Mouse (Mus musculus): ENCODE results near the gene Gm17581. TPM values are rescaled to one million over a fixed set of nuclear protein-coding genes. Genes with fewer than 3 reads are reported as not detected.
"Not testable (repeated sequence)": the region's sequence is repeated elsewhere in the genome, so short reads cannot be mapped to it uniquely, and the experiment has no call there.

Gm17581 gene
- not detected in 2 replicates for polyA plus RNA-seq (2016; fragmentation: Nextera tagmentation; extraction: Ambion mirVana)

DNA sequence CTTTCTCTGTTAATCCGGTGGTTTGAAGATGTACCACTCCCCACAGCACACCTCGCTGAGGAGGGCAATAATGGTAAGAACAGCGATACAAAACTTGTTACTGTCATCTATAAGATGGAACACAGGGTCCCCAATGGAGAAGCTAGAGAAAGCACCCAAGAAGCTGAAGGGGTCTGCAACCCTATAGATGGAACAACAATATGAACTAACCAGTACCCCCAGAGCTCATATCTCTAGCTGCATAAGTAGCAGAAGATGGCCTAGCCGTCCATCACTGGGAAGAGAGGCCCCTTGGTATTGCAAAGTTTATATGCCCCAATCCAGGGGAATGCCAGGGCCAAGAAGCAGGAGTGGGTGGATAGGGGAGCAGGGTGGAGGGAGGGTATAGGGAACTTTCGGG is at the start of gene Gm17581:
Gm17581 (minus strand) TSS at position 101 of the 400 bp plus-strand sequence.
- H3K4me1 ChIP-seq; H3K4me3 ChIP-seq; H3K27ac ChIP-seq (replicated peaks); H3K9me3 ChIP-seq; DNase-seq (ENCODE audit: low spot score); H3K36me3 ChIP-seq (replicated peaks); H3K27me3 ChIP-seq (replicated peaks; ENCODE audit: low read depth, poor library complexity, severe bottlenecking): not testable (repeated sequence)
- WGBS = 85% methylated on average over 5 of the region's 5 CpGs

DNA sequence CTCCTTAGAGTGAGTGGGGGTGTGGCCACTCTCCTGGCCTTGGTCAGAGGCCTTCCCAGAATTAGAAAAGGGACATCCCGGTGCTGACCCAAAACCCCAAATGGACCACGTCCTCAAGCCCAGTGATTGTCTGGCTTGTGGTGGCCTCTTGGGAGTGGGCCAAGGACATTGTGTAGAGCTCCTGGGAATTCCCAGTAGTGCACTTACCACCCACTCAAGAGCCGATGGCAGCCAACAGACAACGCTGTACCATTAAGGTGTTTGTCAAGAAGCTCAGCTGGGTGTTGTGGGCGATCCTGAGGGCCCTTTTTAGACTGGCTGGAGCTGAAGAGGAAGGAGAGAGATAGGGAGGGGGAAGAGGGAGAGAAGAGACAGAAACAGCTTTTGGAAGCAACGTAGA is 48.9 kb upstream of the Gm17581 start:
- H3K36me3 ChIP-seq (replicated peaks) = no peaks in the 10 kb centered on the region
- H3K4me1 ChIP-seq = no peaks in the 10 kb centered on the region
- no peaks in the 10 kb centered on the region for H3K27me3 ChIP-seq (replicated peaks; ENCODE audit: low read depth, poor library complexity, severe bottlenecking)
- WGBS = 82% methylated on average over 6 of the region's 6 CpGs
- no peak overlapping the region for H3K4me3 ChIP-seq
- no peak for DNase-seq (ENCODE audit: low spot score)
- H3K9me3 ChIP-seq = no peaks in the 10 kb centered on the region
- H3K27ac ChIP-seq (replicated peaks) = no peak overlapping the region

DNA sequence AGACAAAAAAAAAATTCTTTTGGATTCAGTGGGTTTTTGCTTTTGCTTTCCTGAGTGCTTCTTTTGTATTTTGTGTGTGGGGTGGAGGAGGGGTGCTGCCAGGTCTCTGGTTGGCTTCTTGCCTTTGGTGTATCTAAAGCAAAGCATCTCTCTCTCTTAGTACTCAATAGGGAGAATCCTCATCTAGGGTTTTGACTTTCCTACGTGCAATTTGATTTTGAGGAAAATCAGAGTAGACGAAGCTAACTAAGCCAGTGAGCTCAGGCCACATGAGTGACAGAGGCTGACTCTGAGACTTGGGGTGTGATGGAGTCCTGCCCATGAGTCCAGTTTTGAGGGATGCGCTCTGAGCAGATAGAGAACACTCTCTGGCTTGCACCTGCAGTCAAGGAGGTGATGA is 43.8 kb upstream of the Gm17581 start:
- Histone ChIP-seq H3K9me3 (no peaks in the 10 kb centered on the region), H3K27me3 (replicated peaks; ENCODE audit: low read depth, poor library complexity, severe bottlenecking) (peaks cover 42% of the 10 kb centered on the region), H3K27ac (replicated peaks) (no peak overlapping the region), H3K36me3 (replicated peaks) (no peaks in the 10 kb centered on the region), H3K4me1 (peaks cover 9% of the 10 kb centered on the region), H3K4me3 (no peak overlapping the region)
- 88% methylated on average over 3 of the region's 3 CpGs for WGBS
- no peak for DNase-seq (ENCODE audit: low spot score)

DNA sequence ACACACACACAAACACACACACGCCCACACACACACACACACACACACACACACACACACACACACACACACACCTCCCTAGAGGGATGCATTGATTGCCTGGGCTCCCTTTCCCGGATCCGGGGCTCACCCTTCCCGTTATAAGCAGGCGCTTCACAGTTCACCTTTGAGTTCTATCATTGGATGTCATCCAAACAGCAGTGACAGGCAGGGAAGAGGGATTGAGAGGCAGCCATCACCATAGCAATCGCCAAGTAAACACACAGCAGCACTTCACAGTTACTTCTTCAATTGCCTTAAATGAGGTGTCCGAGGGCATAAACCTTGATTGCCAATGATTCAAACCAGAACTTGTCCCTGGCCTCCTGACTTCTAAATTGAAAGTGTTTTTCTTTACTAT is 43.4 kb upstream of the Gm17581 start:
- no peak overlapping the region for H3K4me3 ChIP-seq
- 68% methylated on average over 7 of the region's 7 CpGs for WGBS
- DNase-seq (ENCODE audit: low spot score) = no peak
- H3K36me3 ChIP-seq (replicated peaks) = no peaks in the 10 kb centered on the region
- H3K27ac ChIP-seq (replicated peaks) = no peak overlapping the region
- H3K9me3 ChIP-seq = no peaks in the 10 kb centered on the region
- peaks cover 46% of the 10 kb centered on the region for H3K27me3 ChIP-seq (replicated peaks; ENCODE audit: low read depth, poor library complexity, severe bottlenecking)
- H3K4me1 ChIP-seq = peaks cover 9% of the 10 kb centered on the region

DNA sequence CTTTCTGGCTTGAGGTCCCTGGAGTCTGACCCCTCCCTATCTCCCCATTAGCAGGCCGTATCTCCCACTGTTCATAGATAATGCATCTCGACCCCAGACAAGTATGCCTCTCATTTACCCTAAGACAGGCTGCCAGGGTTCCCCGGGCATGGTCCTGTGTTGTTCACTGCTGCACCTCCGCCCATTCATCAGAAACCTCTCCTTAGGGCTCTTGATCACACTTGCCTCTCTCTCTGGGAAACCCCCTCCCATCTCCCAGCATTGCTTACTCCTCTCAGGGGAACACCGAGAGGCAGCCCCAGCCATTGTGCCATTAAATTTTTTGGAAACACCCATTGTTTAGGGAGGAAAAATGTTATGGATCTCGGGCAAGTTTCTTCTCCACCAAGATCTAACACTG is 42.3 kb upstream of the Gm17581 start:
- H3K4me1 ChIP-seq = peaks cover 9% of the 10 kb centered on the region
- H3K27me3 ChIP-seq (replicated peaks; ENCODE audit: low read depth, poor library complexity, severe bottlenecking) = peaks cover 57% of the 10 kb centered on the region
- no peaks in the 10 kb centered on the region for H3K36me3 ChIP-seq (replicated peaks)
- H3K4me3 ChIP-seq = no peak overlapping the region
- H3K27ac ChIP-seq (replicated peaks) = no peak overlapping the region
- WGBS = 76% methylated on average over 6 of the region's 6 CpGs
- no peak for DNase-seq (ENCODE audit: low spot score)
- H3K9me3 ChIP-seq = no peaks in the 10 kb centered on the region

DNA sequence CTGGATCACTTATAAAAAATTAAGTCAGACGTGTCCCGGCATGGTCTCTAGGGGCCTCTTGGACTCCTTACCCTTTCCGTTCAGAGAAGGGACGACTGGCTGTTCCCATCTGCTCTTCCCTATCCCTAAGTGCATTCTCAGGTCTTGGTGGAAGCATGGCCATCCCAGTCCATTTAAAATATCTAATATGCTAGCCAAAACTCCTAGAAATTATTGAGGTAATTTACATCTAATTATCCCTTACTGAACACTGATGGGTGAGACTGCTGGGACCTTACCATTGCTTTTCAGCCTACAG is 42.0 kb upstream of the Gm17581 start:
- no peak for DNase-seq (ENCODE audit: low spot score)
- no peaks in the 10 kb centered on the region for H3K36me3 ChIP-seq (replicated peaks)
- H3K4me1 ChIP-seq = peaks cover 9% of the 10 kb centered on the region
- H3K4me3 ChIP-seq = no peak overlapping the region
- H3K9me3 ChIP-seq = no peaks in the 10 kb centered on the region
- no peak overlapping the region for H3K27ac ChIP-seq (replicated peaks)
- 84% methylated on average over 4 of the region's 4 CpGs for WGBS
- H3K27me3 ChIP-seq (replicated peaks; ENCODE audit: low read depth, poor library complexity, severe bottlenecking) = peaks cover 61% of the 10 kb centered on the region

DNA sequence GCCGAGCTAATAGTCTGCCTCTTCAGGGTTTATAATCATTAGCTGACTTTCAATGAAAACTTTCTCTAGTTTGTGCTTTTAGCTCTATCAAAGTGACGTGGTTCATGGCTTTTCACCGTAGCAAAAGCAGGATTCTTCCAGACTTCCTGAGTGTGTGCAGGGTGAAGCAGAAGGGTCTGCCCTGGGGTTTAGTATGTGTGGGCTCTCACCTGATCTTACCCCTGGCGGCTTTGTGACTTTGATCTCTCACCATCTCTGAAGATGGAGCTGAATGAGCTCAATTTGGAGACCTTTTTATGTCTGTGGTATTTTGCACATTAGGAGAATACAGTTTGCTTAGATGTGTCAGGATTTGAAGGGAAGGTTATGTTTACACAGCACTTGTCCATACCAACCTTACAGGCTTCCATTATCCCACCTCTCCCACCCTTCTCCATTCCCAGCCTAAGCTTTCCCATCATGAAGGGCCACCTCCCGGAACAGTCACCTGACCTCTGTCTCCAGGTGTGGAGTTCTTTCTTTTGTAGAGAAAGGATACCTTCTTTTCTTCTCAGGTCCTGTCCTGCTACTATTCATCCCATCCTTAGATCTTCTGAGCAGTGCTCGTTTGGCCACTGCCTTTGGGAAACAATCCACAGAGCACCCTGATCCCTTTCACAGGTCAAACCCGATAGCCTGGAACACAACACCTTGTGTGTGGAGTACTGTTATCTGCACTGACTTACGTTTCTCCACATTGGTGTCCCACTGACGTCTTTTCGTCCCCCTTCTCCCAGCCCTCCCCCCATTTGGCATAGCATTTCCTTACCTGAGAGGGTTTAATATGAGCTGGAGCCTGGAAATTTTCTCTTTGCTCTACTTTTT is 41.4 kb upstream of the Gm17581 start:
- Histone ChIP-seq H3K27me3 (replicated peaks; ENCODE audit: low read depth, poor library complexity, severe bottlenecking) (peaks cover 63% of the 10 kb centered on the region), H3K4me3 (no peak overlapping the region), H3K9me3 (no peaks in the 10 kb centered on the region), H3K27ac (replicated peaks) (no peak overlapping the region), H3K4me1 (peaks cover 9% of the 10 kb centered on the region), H3K36me3 (replicated peaks) (no peaks in the 10 kb centered on the region)
- DNase-seq (ENCODE audit: low spot score) = no peak
- 70% methylated on average over 10 of the region's 10 CpGs for WGBS

DNA sequence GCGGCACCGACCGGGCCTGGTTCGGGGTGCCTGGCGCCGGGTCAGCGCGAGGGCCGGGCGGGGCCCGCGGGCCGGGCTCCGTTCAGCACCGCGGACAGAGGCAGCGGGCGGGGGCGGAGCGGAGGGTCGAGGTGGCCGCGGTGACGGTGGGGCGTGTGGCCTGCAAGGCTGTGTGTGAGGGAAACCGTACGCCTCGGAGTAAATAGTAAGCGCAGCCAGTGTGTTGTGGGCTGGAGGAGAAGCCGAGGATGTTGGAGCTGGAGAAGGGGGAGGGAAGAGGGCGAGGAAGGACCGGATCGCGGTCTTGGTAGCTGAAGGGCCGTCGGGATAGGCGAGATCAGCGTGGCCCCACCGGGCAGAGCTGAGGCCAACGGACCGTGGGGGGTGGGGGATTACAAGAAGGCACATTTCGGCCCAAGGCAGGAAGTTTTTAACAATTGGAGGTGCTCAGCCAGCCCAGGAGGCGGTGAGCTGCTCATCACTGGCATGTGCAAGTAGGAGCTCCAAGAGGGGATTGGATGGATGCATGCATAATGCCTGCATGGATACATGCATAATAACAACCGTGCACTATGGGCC is 40.1 kb upstream of the Gm17581 start:
- WGBS = 1% methylated on average over 44 of the region's 44 CpGs
- Histone ChIP-seq H3K36me3 (replicated peaks) (no peaks in the 10 kb centered on the region), H3K4me3 (peak overlapping the region; percentile 68), H3K27ac (replicated peaks) (0 out of 2 replicates have a peak overlapping the region, but pooled peaks have one; percentile 24), H3K27me3 (replicated peaks; ENCODE audit: low read depth, poor library complexity, severe bottlenecking) (peaks cover 63% of the 10 kb centered on the region), H3K4me1 (peaks cover 9% of the 10 kb centered on the region), H3K9me3 (no peaks in the 10 kb centered on the region)
- DNase-seq (ENCODE audit: low spot score) = peak; percentile 87

DNA sequence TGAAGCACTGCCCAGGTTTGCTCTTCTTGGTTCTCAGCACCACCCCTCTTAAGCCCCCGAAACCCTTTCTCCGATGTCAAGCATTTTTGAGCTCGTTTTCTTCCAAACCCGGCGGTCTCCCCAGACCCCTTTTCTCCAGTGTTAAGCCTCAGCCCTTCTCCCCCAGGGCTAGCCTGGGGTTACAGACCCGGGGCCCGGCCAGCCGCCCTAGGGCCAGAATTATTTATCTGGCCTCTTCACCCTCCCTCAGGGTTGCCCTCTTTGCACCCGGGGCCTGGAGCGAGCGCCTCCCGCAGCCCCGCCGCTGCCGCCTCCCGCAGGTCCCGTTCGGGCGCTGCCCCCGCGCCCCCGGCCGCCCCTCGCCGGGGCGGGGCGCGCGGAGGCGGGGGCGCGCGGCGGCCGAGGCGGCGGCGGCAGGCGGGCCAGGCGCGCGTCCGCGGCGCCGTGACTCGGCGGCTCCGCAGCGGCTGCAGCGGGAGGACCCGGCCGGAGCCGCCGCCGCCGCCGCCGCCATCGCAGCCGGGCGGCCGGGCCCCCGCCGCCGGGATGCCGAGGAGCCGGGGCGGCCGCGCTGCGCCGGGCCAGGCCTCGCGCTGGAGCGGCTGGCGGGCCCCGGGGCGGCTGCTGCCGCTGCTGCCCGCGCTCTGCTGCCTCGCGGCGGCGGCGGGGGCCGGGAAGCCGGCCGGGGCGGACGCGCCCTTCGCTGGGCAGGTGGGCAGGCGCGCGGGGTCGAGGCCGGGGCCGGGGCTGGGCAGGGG is 39.4 kb upstream of the Gm17581 start, which contains the start of gene Mmp24:
Mmp24 (plus strand) TSS at position 416 of the 758 bp plus-strand sequence.
- Histone ChIP-seq H3K27me3 (replicated peaks; ENCODE audit: low read depth, poor library complexity, severe bottlenecking) (peaks cover 63% of the 10 kb centered on the region), H3K36me3 (replicated peaks) (no peaks in the 10 kb centered on the region), H3K9me3 (no peaks in the 10 kb centered on the region), H3K4me1 (peaks cover 9% of the 10 kb centered on the region), H3K4me3 (peak within 1 kb of the TSS; percentile 68), H3K27ac (replicated peaks) (0 out of 2 replicates have a peak within 1 kb of the TSS, but pooled peaks have one; percentile 24)
- WGBS = 11% methylated on average over 100 of the region's 100 CpGs
- no peak for DNase-seq (ENCODE audit: low spot score)

DNA sequence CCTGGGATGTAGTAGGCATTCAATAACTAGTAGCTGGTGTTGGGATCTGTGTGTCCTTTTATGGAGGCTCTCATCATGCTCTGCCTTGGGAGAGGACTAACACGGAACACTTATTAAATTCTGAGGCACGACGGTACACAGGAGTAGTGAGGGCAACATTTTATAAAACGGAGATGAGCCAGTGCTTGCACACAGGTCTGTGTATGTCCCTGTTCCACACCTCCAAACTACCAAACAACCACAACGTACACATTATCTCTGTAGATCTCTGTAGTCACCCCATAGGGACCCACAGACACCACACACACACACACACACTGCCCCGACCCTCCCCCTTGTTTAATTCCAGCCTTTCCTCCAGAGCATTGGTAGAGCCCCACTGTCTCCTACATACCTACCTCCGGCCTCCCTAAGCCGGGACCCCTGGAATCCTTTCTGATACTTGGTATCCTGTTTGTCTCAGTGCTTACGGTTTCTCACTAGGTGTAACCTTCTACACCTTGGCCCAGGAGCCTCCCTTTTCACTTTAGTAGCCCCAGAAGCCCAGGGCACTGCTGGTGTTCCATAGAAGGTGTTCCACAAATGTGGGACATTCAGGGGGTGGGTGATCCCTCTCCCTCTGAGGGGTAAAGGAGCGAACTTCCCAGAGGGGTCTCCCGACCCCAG is 38.7 kb upstream of the Gm17581 start:
- peak overlapping the region; percentile 68 for H3K4me3 ChIP-seq
- 59% methylated on average over 11 of the region's 11 CpGs for WGBS
- no peaks in the 10 kb centered on the region for H3K36me3 ChIP-seq (replicated peaks)

DNA sequence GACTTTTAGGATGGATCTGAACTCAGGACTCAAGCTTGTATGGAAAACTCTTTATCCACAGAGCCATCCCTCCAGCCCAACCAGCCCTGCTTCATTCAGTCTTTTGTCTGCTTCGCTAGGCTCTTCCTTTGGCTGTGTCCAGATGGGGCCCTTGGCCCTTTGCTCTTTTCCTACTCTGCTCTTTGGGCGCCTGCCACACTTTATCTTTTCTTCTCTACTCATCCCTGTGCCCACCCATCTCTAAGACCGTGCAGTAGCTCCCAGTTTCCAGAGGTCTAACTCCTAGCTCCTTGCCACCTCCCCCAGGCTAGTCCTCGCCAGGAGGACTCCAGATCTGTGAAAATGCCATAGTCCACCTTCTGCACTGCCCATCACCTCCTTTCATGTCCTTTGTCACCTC is 38.0 kb upstream of the Gm17581 start:
- H3K27ac ChIP-seq (replicated peaks) = no peak overlapping the region
- WGBS = 71% methylated on average over 4 of the region's 4 CpGs
- H3K4me1 ChIP-seq = peaks cover 9% of the 10 kb centered on the region
- H3K4me3 ChIP-seq = no peak overlapping the region
- H3K36me3 ChIP-seq (replicated peaks) = no peaks in the 10 kb centered on the region
- DNase-seq (ENCODE audit: low spot score) = no peak
- peaks cover 60% of the 10 kb centered on the region for H3K27me3 ChIP-seq (replicated peaks; ENCODE audit: low read depth, poor library complexity, severe bottlenecking)
- no peaks in the 10 kb centered on the region for H3K9me3 ChIP-seq

More for the DNA sequence above, 38.7 kb upstream of the Gm17581 start:
- H3K4me1 ChIP-seq = peaks cover 9% of the 10 kb centered on the region
- no peaks in the 10 kb centered on the region for H3K9me3 ChIP-seq
- no peak overlapping the region for H3K27ac ChIP-seq (replicated peaks)
- DNase-seq (ENCODE audit: low spot score) = no peak
- H3K27me3 ChIP-seq (replicated peaks; ENCODE audit: low read depth, poor library complexity, severe bottlenecking) = peaks cover 63% of the 10 kb centered on the region

DNA sequence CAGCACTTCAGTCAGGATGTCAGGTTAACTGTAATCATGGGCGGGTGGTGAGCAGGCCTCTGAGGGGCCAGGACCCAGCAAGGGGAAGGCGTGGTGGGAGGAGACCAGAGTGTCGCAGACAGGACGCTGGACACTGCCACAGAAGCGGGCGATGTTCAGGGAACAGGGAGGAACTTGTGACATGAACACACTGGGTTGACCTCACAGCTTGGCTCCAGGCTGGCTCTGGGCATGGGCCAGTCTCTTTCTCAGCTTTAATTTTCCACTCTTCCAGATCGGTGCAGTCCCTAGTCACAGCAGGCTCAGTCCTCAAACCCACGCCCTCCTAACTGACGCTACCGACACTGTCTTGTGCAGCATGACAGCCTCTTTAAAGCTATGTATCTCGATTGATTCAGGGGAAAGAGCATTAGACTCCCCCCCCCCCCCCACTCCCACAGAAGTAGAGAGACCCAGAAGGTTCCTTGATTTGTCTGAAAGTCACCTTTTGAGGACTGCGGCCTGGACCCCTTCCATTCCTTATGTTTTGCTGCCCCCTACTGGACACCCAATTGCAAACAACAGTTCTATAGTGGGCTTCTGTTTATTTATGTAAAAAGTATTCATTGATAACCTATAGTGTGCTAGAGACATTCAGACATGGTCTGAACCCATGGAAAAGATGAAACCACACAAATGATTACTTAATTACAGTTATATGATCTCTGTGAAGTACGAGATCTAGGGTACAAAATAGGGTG is 29.2 kb upstream of the Gm17581 start:
- 55% methylated on average over 13 of the region's 13 CpGs for WGBS
- Histone ChIP-seq H3K36me3 (replicated peaks) (no peaks in the 10 kb centered on the region), H3K27me3 (replicated peaks; ENCODE audit: low read depth, poor library complexity, severe bottlenecking) (no peaks in the 10 kb centered on the region), H3K4me3 (no peak overlapping the region), H3K27ac (replicated peaks) (no peak overlapping the region), H3K4me1 (no peaks in the 10 kb centered on the region), H3K9me3 (no peaks in the 10 kb centered on the region)
- peak; percentile 77 for DNase-seq (ENCODE audit: low spot score)

Measured in embryonic facial prominence, embryonic 10.5 days (tissue).